Mouse (Mus musculus): ENCODE measurements around the gene Dnaaf5.

Dnaaf5 gene

DNA sequence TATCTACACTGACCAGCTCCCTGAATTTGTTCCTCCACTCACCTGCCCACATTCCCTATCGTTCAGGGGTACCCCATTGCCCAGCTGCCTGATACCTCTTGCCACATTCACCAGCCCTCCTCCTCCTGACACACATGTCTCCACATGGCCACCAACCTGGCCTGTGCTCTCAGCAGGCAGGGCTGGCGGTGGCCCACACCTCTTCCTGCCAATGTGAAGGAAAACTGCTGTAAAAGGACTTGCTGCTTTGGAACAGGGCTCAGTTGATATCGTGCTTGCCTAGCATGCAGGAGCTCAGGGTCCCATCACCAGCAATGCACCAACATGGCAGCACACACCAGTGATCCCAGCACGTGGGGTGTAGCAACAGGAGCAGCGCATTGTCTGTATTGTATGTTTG, 19.7 kb upstream of the Dnaaf5 start:
- no peak for DNase-seq (ENCODE audit: low read depth, low spot score)
- H3K27me3 ChIP-seq (ENCODE audit: control insufficient read depth, insufficient read depth, low read length, poor library complexity, severe bottlenecking): no peaks in the 10 kb centered on the region
- H3K36me3 ChIP-seq (ENCODE audit: control insufficient read depth, insufficient read depth, low read length, poor library complexity, severe bottlenecking): no peaks in the 10 kb centered on the region

- no peaks in the 10 kb centered on the region for H3K27me3 ChIP-seq (ENCODE audit: control insufficient read depth, insufficient read depth, low read length, poor library complexity, severe bottlenecking)
- H3K36me3 ChIP-seq (ENCODE audit: control insufficient read depth, insufficient read depth, low read length, poor library complexity, severe bottlenecking): no peaks in the 10 kb centered on the region
- DNase-seq (ENCODE audit: low read depth, low spot score): no peak
Measured at GRCm38 (mm10) chr5:139134501-139134900, 15.5 kb upstream of the Dnaaf5 start.

DNA sequence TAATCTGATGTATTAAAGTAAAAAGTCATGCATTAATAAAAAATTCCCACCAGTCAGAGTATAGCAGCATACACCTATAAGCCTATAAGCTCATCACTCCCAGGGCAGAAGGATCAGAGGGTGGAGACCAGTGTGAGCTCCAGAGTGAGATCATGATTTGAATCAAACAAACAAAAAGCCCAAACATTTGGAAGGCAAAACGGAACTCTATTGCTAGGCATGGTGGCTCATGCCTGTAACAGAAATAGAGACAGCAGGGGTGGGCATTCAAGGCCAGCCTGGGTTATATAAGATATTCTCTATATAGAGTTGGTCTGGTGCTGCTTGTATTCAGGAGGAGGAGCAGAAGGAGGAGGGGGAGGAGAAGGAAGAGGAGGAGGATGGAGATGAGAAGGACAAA, 13.7 kb upstream of the Dnaaf5 start:
- Histone ChIP-seq H3K27me3 (ENCODE audit: control insufficient read depth, insufficient read depth, low read length, poor library complexity, severe bottlenecking) (no peaks in the 10 kb centered on the region), H3K36me3 (ENCODE audit: control insufficient read depth, insufficient read depth, low read length, poor library complexity, severe bottlenecking) (no peaks in the 10 kb centered on the region)
- no peak for DNase-seq (ENCODE audit: low read depth, low spot score)

- H3K27me3 ChIP-seq (ENCODE audit: control insufficient read depth, insufficient read depth, low read length, poor library complexity, severe bottlenecking): no peaks in the 10 kb centered on the region
Measured at GRCm38 (mm10) chr5:139137176-139137575, 12.8 kb upstream of the Dnaaf5 start.

GRCm38 (mm10) chr5:139138261-139138925, 11.6 kb upstream of the Dnaaf5 start:
- Histone ChIP-seq H3K36me3 (ENCODE audit: control insufficient read depth, insufficient read depth, low read length, poor library complexity, severe bottlenecking) (no peaks in the 10 kb centered on the region), H3K27me3 (ENCODE audit: control insufficient read depth, insufficient read depth, low read length, poor library complexity, severe bottlenecking) (no peaks in the 10 kb centered on the region)
- DNase-seq (ENCODE audit: low read depth, low spot score): no peak

More at GRCm38 (mm10) chr5:139137176-139137575, 12.8 kb upstream of the Dnaaf5 start:
- DNase-seq (ENCODE audit: low read depth, low spot score): no peak
- no peaks in the 10 kb centered on the region for H3K36me3 ChIP-seq (ENCODE audit: control insufficient read depth, insufficient read depth, low read length, poor library complexity, severe bottlenecking)

DNA sequence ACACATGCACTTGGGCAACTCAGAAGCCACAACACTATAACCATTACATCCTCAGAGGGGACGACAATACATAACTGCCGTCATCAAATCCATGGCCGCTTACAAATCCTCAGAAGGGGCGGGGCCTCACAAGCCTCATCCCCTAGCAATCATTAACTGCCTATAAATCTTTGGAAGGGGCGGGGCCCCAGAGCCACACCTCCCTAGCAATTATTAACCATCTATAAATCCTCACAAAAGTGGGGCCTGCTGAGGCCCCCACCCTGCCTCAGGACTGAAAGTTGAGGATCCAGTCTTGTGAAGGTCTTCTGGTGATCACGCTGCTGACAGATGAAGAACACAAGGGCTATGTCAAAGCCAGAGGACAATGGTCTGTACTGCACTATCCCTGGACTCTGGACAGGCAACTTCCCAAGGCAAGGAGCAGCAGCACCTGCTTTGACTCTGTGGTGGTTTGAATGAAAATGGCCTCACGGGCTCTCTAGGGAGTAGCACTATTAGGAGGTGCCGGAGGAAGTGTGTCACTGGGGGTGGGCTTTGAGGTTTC, 11.0 kb upstream of the Dnaaf5 start:
- H3K36me3 ChIP-seq (ENCODE audit: control insufficient read depth, insufficient read depth, low read length, poor library complexity, severe bottlenecking): no peaks in the 10 kb centered on the region
- no peaks in the 10 kb centered on the region for H3K27me3 ChIP-seq (ENCODE audit: control insufficient read depth, insufficient read depth, low read length, poor library complexity, severe bottlenecking)
- DNase-seq (ENCODE audit: low read depth, low spot score): no peak

GRCm38 (mm10) chr5:139140589-139140988, 9.4 kb upstream of the Dnaaf5 start:
- DNase-seq (ENCODE audit: low read depth, low spot score): no peak
- no peaks in the 10 kb centered on the region for H3K27me3 ChIP-seq (ENCODE audit: control insufficient read depth, insufficient read depth, low read length, poor library complexity, severe bottlenecking)
- H3K36me3 ChIP-seq (ENCODE audit: control insufficient read depth, insufficient read depth, low read length, poor library complexity, severe bottlenecking): no peaks in the 10 kb centered on the region

- H3K27me3 ChIP-seq (ENCODE audit: control insufficient read depth, insufficient read depth, low read length, poor library complexity, severe bottlenecking): no peaks in the 10 kb centered on the region
- DNase-seq (ENCODE audit: low read depth, low spot score): no peak
- no peaks in the 10 kb centered on the region for H3K36me3 ChIP-seq (ENCODE audit: control insufficient read depth, insufficient read depth, low read length, poor library complexity, severe bottlenecking)
Measured at GRCm38 (mm10) chr5:139141326-139141725, 8.7 kb upstream of the Dnaaf5 start.

DNA sequence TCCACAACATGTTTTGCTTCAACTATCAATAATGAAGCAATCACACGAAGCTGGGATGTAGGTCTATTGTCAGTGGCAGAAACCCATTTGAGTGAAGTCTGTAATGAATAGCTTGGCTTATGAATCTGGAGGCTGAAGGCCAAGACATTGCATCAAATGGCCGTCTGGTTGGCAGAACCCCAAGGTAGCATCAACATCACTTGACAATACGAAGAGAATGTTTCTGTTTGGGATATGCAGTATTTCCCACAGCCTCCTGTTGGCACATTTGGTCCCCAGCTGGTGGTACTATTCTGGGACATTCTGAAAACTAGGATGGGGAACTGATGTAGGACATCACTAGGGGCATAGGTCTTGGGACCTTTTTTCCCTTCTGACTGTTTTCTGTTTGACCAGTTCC, 6.1 kb upstream of the Dnaaf5 start:
- Histone ChIP-seq H3K36me3 (ENCODE audit: control insufficient read depth, insufficient read depth, low read length, poor library complexity, severe bottlenecking) (no peaks in the 10 kb centered on the region), H3K27me3 (ENCODE audit: control insufficient read depth, insufficient read depth, low read length, poor library complexity, severe bottlenecking) (no peaks in the 10 kb centered on the region)
- no peak for DNase-seq (ENCODE audit: low read depth, low spot score)

- H3K36me3 ChIP-seq (ENCODE audit: control insufficient read depth, insufficient read depth, low read length, poor library complexity, severe bottlenecking): no peaks in the 10 kb centered on the region
- H3K27me3 ChIP-seq (ENCODE audit: control insufficient read depth, insufficient read depth, low read length, poor library complexity, severe bottlenecking): no peaks in the 10 kb centered on the region
- no peak for DNase-seq (ENCODE audit: low read depth, low spot score)
Measured at GRCm38 (mm10) chr5:139145726-139146125, 4.3 kb upstream of the Dnaaf5 start.

DNA sequence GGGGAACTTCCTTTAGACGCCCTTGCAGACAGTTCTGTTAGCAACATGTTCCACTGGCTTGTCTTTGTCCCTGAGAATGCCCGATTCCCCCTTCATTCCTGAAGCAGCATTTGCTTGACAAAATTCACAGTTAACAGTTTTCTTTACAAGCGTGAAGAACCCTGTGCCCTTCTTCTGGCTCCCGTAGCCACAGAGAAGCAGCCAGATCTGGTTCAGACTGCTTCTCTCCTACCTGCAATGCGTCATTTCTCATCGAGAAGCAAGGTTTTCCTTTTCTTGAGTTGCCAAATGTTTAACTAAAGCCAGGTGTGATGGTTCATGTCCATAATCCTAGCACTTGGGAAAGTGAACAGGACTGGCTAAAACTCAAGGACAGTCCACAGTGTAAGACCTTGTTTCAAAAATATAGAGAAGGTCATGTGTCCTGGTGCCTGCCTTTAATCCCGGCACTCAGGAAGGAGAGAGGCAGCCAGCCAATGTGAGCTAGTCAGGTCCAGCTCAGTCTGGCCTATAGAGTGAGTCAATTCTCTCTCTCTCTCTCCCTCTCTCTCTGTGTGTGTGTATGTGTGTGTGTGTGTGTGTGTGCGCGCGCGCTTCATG, 3.4 kb upstream of the Dnaaf5 start:
- Histone ChIP-seq H3K27me3 (ENCODE audit: control insufficient read depth, insufficient read depth, low read length, poor library complexity, severe bottlenecking) (no peaks in the 10 kb centered on the region), H3K36me3 (ENCODE audit: control insufficient read depth, insufficient read depth, low read length, poor library complexity, severe bottlenecking) (no peaks in the 10 kb centered on the region)
- no peak for DNase-seq (ENCODE audit: low read depth, low spot score)

- DNase-seq (ENCODE audit: low read depth, low spot score): no peak
- H3K36me3 ChIP-seq (ENCODE audit: control insufficient read depth, insufficient read depth, low read length, poor library complexity, severe bottlenecking): no peaks in the 10 kb centered on the region
- H3K27me3 ChIP-seq (ENCODE audit: control insufficient read depth, insufficient read depth, low read length, poor library complexity, severe bottlenecking): no peaks in the 10 kb centered on the region
Measured at GRCm38 (mm10) chr5:139147178-139148078, 2.6 kb upstream of the Dnaaf5 start.

GRCm38 (mm10) chr5:139149006-139149672, 884 bp upstream of the Dnaaf5 start:
- H3K27me3 ChIP-seq (ENCODE audit: control insufficient read depth, insufficient read depth, low read length, poor library complexity, severe bottlenecking): no peaks in the 10 kb centered on the region
- no peaks in the 10 kb centered on the region for H3K36me3 ChIP-seq (ENCODE audit: control insufficient read depth, insufficient read depth, low read length, poor library complexity, severe bottlenecking)
- no peak for DNase-seq (ENCODE audit: low read depth, low spot score)

- DNase-seq (ENCODE audit: low read depth, low spot score): peak; percentile 41
Measured at GRCm38 (mm10) chr5:139150603-139151031, 594 bp downstream of the Dnaaf5 start.

More at GRCm38 (mm10) chr5:139150603-139151031, 594 bp downstream of the Dnaaf5 start:
- H3K36me3 ChIP-seq (ENCODE audit: control insufficient read depth, insufficient read depth, low read length, poor library complexity, severe bottlenecking): no peaks in the 10 kb centered on the region
- no peaks in the 10 kb centered on the region for H3K27me3 ChIP-seq (ENCODE audit: control insufficient read depth, insufficient read depth, low read length, poor library complexity, severe bottlenecking)
